Mouse (Mus musculus) MEL (cell line): ENCODE data around the gene Tpm1. TPM values are rescaled to one million over a fixed set of nuclear protein-coding genes. Genes with fewer than 3 reads are reported as not detected.

ENCODE experiments used
- DNase-seq: peaks from one replicate; pipeline ENCODE4 v3.0.0; 2011; ENCODE audit warnings: low read depth, low spot score
- H3K27ac ChIP-seq: 2 replicates; pipeline ENCODE4 v1.5.1; 2012; ENCODE audit warnings: low read depth, mild to moderate bottlenecking, control low read depth, low read length, moderate library complexity; ENCODE audit not compliant: control insufficient read depth
- H3K27me3 ChIP-seq, 2 experiments: fragments of 150-350 bp in 1 of 2; sonication (generic) in 1 of 2; 2 replicates each; pipeline ENCODE4 v1.6.1; 2012; ENCODE audit warnings: low read length in 2 of 2, mild to moderate bottlenecking in 2 of 2, improper control_type of control experiment in 1 of 2, moderate library complexity in 1 of 2; ENCODE audit not compliant: insufficient read depth in 2 of 2, control insufficient read depth in 1 of 2
- H3K36me3 ChIP-seq, 2 experiments: 2 replicates each; pipeline ENCODE4 v1.6.1; 2012 to 2014; ENCODE audit warnings: low read length in 2 of 2, improper control_type of control experiment in 1 of 2, inconsistent platforms in 1 of 2, mild to moderate bottlenecking in 1 of 2; ENCODE audit not compliant: insufficient read depth in 2 of 2, control insufficient read depth in 1 of 2
- H3K4me1 ChIP-seq, 2 experiments: fragments of 150-350 bp in 1 of 2; sonication (generic) in 1 of 2; 2 replicates each; pipeline ENCODE4 v1.6.1; 2012; ENCODE audit warnings: low read length in 2 of 2, improper control_type of control experiment in 1 of 2, mild to moderate bottlenecking in 1 of 2; ENCODE audit not compliant: insufficient read depth in 2 of 2, control insufficient read depth in 1 of 2
- H3K4me3 ChIP-seq, 2 experiments: fragments of 150-350 bp in 1 of 2; sonication (generic) in 1 of 2; 2 replicates each; pipeline ENCODE4 v1.5.1; 2012; ENCODE audit warnings: low read depth in 2 of 2, low read length in 2 of 2, mild to moderate bottlenecking in 2 of 2, moderate library complexity in 2 of 2, control low read depth in 1 of 2, improper control_type of control experiment in 1 of 2; ENCODE audit not compliant: control insufficient read depth in 1 of 2, insufficient read depth in 1 of 2
- H3K79me2 ChIP-seq: 2 replicates; pipeline ENCODE4 v1.6.1; 2012; ENCODE audit warnings: mild to moderate bottlenecking, low read length, moderate library complexity; ENCODE audit not compliant: control insufficient read depth, poor library complexity, insufficient read depth
- H3K9ac ChIP-seq: 2 replicates; pipeline ENCODE4 v1.6.1; 2012; ENCODE audit warnings: low read depth, mild to moderate bottlenecking, control low read depth, low read length, moderate library complexity; ENCODE audit not compliant: control insufficient read depth, poor library complexity, severe bottlenecking
- H3K9me3 ChIP-seq: fragments of 150-350 bp; sonication (generic); replicated peaks from 2 replicates; pipeline ENCODE4 v1.6.1; 2012; ENCODE audit warnings: mild to moderate bottlenecking, low read length, improper control_type of control experiment, moderate library complexity; ENCODE audit not compliant: insufficient read depth
- BHLHE40 ChIP-seq: IDR thresholded peaks from 2 replicates; pipeline ENCODE4 v1.6.1; 2012; ENCODE audit warnings: low read depth, mild to moderate bottlenecking, inconsistent platforms, low read length, improper control_type of control experiment, borderline replicate concordance
- CHD1 ChIP-seq: IDR thresholded peaks from 2 replicates; pipeline ENCODE4 v1.6.1; 2012; ENCODE audit warnings: low read depth, mild to moderate bottlenecking, inconsistent platforms, low read length, improper control_type of control experiment
- CHD2 ChIP-seq: IDR thresholded peaks from 2 replicates; pipeline ENCODE4 v1.6.1; 2011; ENCODE audit warnings: low read length, improper control_type of control experiment
- EP300 ChIP-seq, 2 experiments: IDR thresholded peaks; 2 replicates each; pipeline ENCODE4 v1.6.1; 2011; ENCODE audit warnings: improper control_type of control experiment in 2 of 2, low read length in 2 of 2, low read depth in 1 of 2, mild to moderate bottlenecking in 1 of 2
- GATA1 ChIP-seq: IDR thresholded peaks from 2 replicates; pipeline ENCODE4 v1.6.1; 2011; ENCODE audit warnings: low read depth, low read length, improper control_type of control experiment
- MAX ChIP-seq: IDR thresholded peaks from 2 replicates; pipeline ENCODE4 v1.6.1; 2011; ENCODE audit warnings: low read length, improper control_type of control experiment
- RAD21 ChIP-seq: IDR thresholded peaks from 2 replicates; pipeline ENCODE4 v1.6.1; 2011; ENCODE audit warnings: mild to moderate bottlenecking, low read depth, low read length, improper control_type of control experiment
- SIN3A ChIP-seq: IDR thresholded peaks from 2 replicates; pipeline ENCODE4 v1.6.1; 2012; ENCODE audit warnings: low read length, improper control_type of control experiment, inconsistent platforms
- TBP ChIP-seq: IDR thresholded peaks from 2 replicates; pipeline ENCODE4 v1.8.0; 2011; ENCODE audit warnings: low read depth, low read length, improper control_type of control experiment
- TCF12 ChIP-seq: IDR thresholded peaks from 2 replicates; pipeline ENCODE4 v1.6.1; 2014; ENCODE audit warnings: low read depth, mild to moderate bottlenecking, inconsistent platforms, low read length, improper control_type of control experiment, moderate library complexity
- UBTF ChIP-seq: IDR thresholded peaks from 2 replicates; pipeline ENCODE4 v1.6.1; 2012; ENCODE audit warnings: low read depth, mild to moderate bottlenecking, inconsistent platforms, low read length, improper control_type of control experiment, moderate library complexity, borderline replicate concordance; ENCODE audit not compliant: insufficient read depth
- USF1 ChIP-seq: IDR thresholded peaks from 2 replicates; pipeline ENCODE4 v1.6.1; 2014; ENCODE audit warnings: low read depth, mild to moderate bottlenecking, inconsistent platforms, low read length, improper control_type of control experiment, moderate library complexity
- polyA plus RNA-seq, 2 experiments: library from polyadenylated mRNA; stranded (reverse) in 1 of 2; unstranded in 1 of 2; fragments of >175 nt in 1 of 2; fragments of >200 nt in 1 of 2; gene quantifications; 2 replicates each; pipeline versions ENCODE4 v1.2.1 to v1.2.4; 2012; ENCODE audit warnings: low replicate concordance in 2 of 2, low read depth in 1 of 2; ENCODE audit not compliant: insufficient read length in 2 of 2, insufficient read depth in 1 of 2, missing spikeins in 1 of 2
- total RNA-seq: library from RNA; depleted of rRNA; stranded (reverse); fragments of 300-350 nt; gene quantifications from 2 replicates; pipeline ENCODE4 v1.2.3, GENCODE M21; 2012

Tpm1 gene
- total and polyA plus RNA-seq, 3 experiments, result 38.2 to 113 TPM; not detected in 1

GRCm38 (mm10) chr9:67001050-67001449 is 48.2 kb downstream of the Tpm1 start (continued):
- TF ChIP-seq USF1 (peak; percentile 9; the same call in 1 of the 2 replicates), BHLHE40 (no peak; the same call in 1 of the 2 replicates)
- TF ChIP-seq, all 39 proteins: peak for 22

GRCm38 (mm10) chr9:66999698-67000097 is 49.5 kb downstream of the Tpm1 start:
- H3K36me3 ChIP-seq, result peaks cover 0 to 2% of the 10 kb centered on the region in 2 experiments; a peak in 2 of 4 replicates
- no peak overlapping the region for H3K9ac ChIP-seq
- H3K4me3 ChIP-seq, result no peak overlapping the region
- H3K27me3 ChIP-seq, result no peaks in the 10 kb centered on the region
- peaks cover 3 to 7% of the 10 kb centered on the region in 2 experiments; a peak in 1 of 4 replicates for H3K4me1 ChIP-seq
- H3K9me3 ChIP-seq, result no peaks in the 10 kb centered on the region
- H3K79me2 ChIP-seq, result no peaks in the 10 kb centered on the region
- no peak for DNase-seq
- no peak overlapping the region for H3K27ac ChIP-seq
- TF ChIP-seq MAX (no peak), CHD2 (no peak), TBP (peak; percentile 75)

GRCm38 (mm10) chr9:66991750-66992410 is 57.3 kb downstream of the Tpm1 start:
- Histone ChIP-seq H3K4me1 (peaks cover 17 to 53% of the 10 kb centered on the region in 2 experiments), H3K9me3 (no peaks in the 10 kb centered on the region), H3K79me2 (no peaks in the 10 kb centered on the region), H3K9ac (peak overlapping the region; percentile 62), H3K27ac (peak overlapping the region; percentile 87), H3K4me3 (peak overlapping the region; percentile 36 to 57), H3K27me3 (no peaks in the 10 kb centered on the region), H3K36me3 (peaks cover 0 to 53% of the 10 kb centered on the region in 2 experiments; a peak in 2 of 4 replicates)
- TF ChIP-seq TBP (no peak; the same call in 1 of the 2 replicates), RAD21 (no peak), EP300 (IDR thresholded peaks at IDR 0.05; ENCODE audit: low read depth in 1 of 2, low read length in 2 of 2) (peak in 1 of 2 experiments; percentile 1; a peak in 1 of 4 replicates), GATA1 (no peak), SIN3A (no peak), CHD1 (no peak), UBTF (0 out of 2 replicates have a peak, but pooled peaks have one; percentile 23), TCF12 (peak; percentile 6; the same call in 1 of the 2 replicates)
- peak; percentile 77 for DNase-seq
